Mouse (Mus musculus) testis, postnatal 10 days (tissue): ENCODE data around the gene Ccl1.
A peak's percentile ranks its signal among the peaks of the same experiment; 100 is the strongest.

Source experiments
- DNase-seq: peaks from one replicate; pipeline ENCODE4 v3.0.0; 2021; ENCODE audit warnings: low spot score

Gene Ccl1

DNA sequence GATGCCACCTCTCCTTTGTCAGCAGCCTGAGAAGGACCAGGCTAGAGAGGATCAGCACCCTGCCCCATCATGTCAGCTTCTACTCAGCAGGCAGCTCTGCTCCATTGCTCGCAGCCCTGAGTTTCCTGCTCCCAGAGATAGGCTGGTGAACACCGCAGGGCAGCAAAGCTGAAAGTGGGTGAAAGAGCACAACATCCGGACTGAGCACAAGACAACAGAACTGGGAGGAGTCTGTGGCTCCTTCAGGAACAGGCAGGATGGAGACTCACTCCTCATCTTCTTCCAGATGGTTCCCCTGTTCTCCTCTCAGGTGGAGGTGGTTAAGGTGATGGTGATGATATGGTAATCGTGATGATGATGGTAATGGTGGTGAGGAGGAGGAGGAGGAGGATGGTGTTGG lies at the start of gene Ccl1:
Gene Ccl1 (minus strand): TSS at position 101 of the 400 bp plus-strand sequence.
- no peak for DNase-seq

GRCm38 (mm10) chr11:82351039-82351438 lies 45.5 kb upstream of the Ccl1 start:
- no peak for DNase-seq

DNA sequence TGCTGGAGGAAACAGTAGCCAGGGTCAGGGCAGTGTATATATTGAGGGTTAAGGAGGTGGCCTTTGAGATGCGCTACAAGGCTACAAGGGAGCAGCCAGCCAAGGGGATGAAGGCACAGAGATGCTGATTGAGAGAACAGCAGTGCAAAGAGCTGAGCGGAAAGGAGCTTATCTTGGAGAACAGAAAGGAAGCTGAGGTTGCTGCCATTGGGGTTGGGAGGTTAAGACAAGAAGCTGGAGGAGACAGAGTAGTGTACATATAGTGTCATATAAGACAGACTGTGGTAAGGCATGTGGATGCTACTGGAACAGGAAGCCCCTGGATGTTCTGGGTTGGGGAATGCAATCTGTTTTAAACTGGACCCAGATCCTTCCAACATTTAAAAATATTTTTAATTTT lies 35.4 kb upstream of the Ccl1 start:
- no peak for DNase-seq

- DNase-seq: no peak
These were observed 34.9 kb upstream of the Ccl1 start for GRCm38 (mm10) chr11:82340416-82340815.

GRCm38 (mm10) chr11:82339921-82340401 lies 34.5 kb upstream of the Ccl1 start:
- no peak for DNase-seq

DNA sequence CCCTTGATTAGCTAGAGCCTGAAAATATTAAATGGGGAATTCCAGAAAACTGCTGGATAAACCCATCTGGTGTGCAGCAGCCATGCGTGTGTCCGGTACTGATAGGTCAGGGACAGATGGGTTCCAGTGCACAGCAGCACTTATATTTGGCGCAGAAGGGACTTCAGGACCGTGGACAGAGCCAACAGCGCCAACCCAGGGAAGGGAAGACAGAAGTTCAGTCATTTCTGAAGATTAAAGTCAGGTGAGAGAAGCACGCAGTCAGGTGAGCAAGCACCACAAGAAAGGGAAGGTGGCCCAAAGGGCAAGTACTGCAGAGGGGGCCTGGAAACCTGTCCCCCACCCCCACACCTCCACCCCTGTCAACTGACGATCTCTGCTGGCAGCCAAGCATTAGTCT lies 7.7 kb upstream of the Ccl1 start:
- DNase-seq: peak; percentile 51

DNA sequence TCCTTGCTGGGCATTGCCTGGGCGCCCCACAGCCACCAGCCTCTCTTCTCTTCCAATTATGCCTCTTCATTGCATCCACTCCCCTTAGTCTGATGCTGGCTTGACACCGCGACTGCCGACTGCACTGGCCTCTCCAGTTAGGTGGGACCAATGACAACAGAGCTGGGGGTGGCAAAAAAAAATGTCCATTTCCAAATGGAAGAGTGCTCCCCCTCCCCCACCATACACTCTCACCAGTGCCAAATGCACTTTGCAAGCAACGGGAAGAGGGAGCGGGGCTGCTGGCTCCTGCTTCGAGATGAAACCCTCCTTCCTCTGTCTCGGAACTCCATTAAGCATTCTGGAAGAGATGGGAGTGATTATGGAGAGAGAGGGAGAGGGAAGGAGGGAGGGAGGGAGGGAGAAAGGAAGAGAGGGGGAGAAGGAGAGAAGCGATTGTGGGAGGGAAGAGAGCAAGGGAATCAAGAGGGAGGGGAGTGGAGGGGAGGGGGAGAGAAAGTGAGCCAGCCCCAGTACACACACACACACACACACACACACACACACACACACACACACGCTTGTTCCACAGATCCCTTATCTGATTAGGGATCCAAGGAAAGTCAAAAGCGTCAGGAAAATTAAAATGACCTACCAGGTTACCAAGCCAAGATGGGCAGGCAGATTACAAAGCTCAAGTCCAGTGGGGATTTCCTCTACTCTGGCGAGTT lies 5.0 kb upstream of the Ccl1 start:
- DNase-seq: no peak

GRCm38 (mm10) chr11:82297895-82298294 lies 7.6 kb downstream of the Ccl1 start:
- DNase-seq: no peak

DNA sequence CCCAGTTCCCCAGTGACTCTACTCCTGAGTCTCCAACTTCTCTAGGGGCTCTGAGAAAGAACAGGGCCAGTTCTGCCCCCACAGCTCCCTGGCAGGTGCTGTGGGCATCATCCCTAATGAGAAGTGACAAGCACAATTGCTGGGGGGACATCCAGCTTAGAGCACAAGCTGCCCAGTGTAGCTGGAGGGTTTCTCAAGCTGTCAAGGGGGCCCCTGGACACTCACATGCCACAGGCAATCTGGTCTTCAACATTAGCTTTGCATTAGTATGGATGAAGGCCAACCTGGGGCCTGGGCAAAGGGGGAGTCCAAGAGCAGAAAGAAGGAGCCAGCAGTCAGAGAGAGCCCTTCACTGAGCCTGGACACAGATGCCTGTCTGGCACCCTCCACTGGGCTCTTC lies 14.6 kb downstream of the Ccl1 start:
- DNase-seq: no peak

DNA sequence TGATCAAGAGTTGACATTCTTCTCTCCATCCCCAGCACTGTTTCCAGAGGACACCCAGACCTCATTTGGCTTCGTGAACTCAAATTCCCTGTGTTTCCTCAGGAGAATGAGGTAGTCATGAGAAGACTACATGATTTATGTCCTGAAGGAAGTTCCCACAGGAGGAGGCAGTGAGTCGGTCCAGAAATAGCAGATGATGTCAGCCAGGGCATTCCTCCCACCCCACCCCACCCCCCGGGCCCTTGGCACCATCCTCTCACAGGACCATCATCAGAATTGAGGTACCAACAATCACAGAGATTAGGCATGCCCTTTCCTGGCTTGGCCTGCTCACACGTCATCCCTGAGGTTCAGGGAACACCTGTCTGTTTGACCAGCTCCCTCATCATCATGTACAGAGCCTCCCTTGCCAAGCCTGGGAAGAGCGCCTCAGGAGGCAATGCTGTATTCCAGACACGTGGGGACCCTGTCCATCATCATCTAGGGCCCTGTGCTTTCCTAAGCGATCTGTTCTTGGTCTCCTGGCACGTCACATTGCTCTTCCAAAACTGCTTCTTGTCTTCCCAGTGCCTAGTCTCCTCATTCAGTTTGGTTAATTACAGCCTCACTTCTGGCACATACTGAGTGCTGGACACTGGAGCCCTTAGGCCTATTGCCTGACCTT lies 31.2 kb downstream of the Ccl1 start:
- no peak for DNase-seq

DNA sequence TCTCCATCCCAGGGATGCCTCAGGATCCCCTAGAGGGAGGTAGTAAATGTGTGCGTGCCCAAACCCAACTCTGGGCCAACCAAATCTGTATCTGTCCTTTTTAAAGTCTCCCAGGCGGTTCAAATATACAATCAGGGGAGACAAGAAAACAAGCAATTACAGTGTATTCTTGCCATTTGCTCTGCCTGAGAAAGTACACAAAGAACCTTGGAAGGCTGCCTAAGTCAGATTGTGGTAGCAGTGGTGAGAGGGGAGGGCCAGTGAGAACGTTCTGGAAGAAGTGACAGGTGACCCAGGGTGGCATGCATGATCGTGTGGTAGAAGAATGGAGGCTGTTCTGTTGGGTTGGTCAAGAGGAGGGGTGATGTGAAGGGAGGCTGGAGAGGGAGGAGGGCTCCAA lies 46.4 kb downstream of the Ccl1 start:
- DNase-seq: no peak

DNA sequence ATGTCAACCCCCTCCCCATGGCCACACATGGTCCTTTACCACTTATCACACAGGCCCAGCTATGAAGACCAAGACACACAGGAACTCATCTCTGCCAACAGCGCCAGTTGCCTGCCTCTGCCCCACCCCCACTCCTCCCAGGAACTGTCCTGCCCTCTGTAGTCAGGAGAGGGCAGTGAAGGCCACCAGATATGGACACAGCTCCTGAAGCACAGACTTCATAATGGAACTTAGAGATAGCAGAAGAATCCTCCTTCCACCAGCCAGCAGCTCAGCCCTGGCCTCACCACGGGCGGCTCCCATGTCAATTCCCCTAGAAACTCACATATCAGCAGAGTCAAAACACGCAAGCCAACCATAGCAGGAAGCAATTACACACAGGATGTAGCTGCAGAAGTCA lies 49.9 kb downstream of the Ccl1 start:
- DNase-seq: peak; percentile 57

DNA sequence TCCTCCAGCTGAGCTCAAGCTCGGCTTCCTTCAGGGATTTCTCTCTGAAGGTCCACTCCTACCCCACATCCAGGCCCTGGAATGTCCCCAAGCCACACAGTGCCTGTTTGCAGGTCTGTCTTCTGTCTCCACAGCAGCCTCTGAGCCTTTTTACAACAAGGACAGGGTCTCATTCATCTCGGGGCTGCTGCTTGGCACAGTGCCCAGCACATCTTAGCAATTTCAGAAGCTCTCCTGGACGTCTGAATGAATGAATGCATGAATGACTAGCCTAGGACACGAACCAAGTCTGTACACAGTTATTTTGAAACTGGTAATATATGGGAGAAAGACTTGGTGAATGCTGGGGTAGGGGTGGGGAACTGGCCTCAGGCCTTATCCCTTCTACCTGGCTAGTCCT lies 52.1 kb downstream of the Ccl1 start:
- no peak for DNase-seq

DNA sequence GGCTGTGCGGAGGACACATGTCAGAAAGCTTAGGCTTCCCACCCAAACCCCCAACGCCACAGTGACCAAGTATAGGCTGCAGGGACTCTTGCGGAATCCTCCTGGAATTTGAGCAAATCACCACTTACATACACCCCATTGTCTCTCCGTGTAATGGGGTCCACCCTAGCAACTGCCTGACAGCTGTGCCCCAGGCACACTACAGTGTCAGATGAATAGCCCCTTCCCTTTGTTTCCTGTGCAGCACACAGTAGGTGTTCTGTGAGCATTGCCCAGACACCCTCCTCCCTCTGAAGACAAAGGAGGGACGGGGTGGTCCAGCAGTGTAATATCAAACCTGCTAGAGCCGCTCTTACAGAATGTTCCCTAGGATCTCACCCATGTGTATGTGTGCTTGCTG lies 54.2 kb downstream of the Ccl1 start:
- DNase-seq: no peak

GRCm38 (mm10) chr11:82249945-82250344 lies 55.5 kb downstream of the Ccl1 start:
- DNase-seq: no peak

DNA sequence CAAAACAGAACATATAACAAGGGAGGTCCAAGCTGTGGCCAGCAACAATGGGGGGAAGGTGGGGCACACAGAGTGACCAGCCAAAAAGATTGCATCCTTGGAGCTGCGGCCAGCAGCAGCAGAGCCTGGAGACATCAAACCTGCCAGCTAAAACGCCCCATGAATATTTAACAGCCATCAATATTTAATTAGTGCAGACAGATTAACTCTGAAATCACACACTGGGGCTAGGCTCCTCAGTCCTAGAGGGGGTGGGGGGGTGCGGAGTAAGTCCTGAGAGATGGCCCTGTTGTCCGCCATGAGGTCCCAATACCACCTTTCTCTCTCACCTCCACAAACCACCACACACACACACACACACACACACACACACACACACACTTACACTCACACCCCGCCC lies 68.1 kb downstream of the Ccl1 start:
- no peak for DNase-seq

GRCm38 (mm10) chr11:82235551-82236207 lies 69.8 kb downstream of the Ccl1 start:
- no peak for DNase-seq

- DNase-seq: no peak
These were observed 71.5 kb downstream of the Ccl1 start for GRCm38 (mm10) chr11:82233991-82234390.

DNA sequence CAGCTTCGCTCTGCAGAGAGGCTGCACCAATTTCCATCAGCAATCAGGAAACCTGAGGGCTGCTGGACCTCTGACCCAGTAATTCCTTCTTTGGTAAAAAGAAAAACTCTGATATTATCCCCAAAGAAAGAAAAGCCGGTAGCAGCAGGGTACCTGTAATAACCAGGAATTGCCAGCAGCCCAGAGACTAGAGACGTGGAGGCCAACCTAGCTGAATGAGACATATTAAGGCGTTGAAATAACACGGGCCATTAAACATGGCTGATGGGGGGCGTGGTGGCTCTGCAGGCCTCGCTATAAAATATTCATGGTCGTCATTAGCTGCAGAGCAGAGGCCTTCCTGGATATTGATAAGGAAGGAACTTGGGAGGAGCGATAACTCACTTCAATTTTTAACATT lies 78.5 kb downstream of the Ccl1 start:
- no peak for DNase-seq

DNA sequence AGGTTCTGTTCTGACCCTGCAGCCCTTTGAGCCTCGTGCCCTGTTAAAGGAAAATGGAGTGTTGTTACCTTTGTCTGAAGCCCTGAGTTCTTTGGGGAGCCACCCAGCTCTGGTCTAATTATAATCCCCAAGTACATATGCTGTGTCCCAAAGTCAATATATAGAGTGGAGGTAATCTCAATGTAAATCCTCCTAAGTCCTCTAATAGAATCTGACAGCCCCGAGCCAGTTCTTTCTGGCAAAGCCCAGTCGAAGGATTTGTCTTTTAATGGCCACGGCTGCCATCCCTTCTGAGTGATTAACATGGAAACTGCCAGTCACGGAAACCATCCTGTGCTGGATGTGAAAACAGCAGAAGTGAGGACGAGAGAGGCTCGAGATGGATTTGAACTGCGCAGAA lies 79.6 kb downstream of the Ccl1 start:
- no peak for DNase-seq

GRCm38 (mm10) chr11:82216531-82216930 lies 89.0 kb downstream of the Ccl1 start:
- no peak for DNase-seq

- DNase-seq: no peak
These were observed 91.1 kb downstream of the Ccl1 start for GRCm38 (mm10) chr11:82214405-82214804.

DNA sequence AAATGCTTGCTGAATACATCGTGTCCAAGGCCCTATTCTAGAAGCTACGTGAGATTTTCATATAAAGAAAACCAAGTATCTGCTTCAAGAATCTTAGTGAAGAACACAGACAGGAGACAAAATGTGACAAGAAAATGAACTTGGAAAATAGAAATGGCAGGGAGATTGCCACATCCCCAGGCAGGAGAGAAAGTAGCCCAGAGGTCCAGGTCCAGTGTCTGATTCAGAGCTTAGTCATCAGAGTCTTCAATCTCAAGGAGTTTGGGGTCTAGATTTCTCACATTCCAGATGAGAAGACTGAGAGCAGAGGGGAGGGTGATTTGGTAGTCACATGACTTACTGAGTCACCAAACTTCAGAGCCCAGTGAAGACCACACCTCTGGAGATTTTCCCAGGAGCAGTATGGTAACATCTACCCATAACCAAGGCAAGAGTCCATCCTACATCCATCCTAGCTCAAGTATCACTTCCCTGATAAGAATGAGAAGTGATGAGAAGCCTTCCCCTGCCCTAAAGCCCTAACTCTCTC lies 98.5 kb downstream of the Ccl1 start:
- no peak for DNase-seq
